Mouse (Mus musculus) thymus, adult 2 months (tissue): Measurements from ENCODE around the gene Trp53rka. TPM values are rescaled to one million over a fixed set of nuclear protein-coding genes. Genes with fewer than 3 reads are reported as not detected.

Experiments used
- DNase-seq: peaks from one replicate; pipeline ENCODE4 v3.0.0; 2021
- H3K27ac ChIP-seq: fragments of 200-500 bp; 2 replicates; pipeline ENCODE4 v1.5.1; 2012; ENCODE audit warnings: low read length, control low read depth; ENCODE audit not compliant: control insufficient read depth, insufficient read depth
- H3K27me3 ChIP-seq: fragments of 200-500 bp; 2 replicates; pipeline ENCODE4 v1.6.1; 2012; ENCODE audit warnings: mild to moderate bottlenecking, low read length, moderate library complexity, mixed read lengths; ENCODE audit not compliant: control insufficient read depth, insufficient read depth
- H3K36me3 ChIP-seq: fragments of 200-500 bp; 2 replicates; pipeline ENCODE4 v1.6.1; 2012; ENCODE audit warnings: mild to moderate bottlenecking, low read length, moderate library complexity; ENCODE audit not compliant: control insufficient read depth, insufficient read depth
- H3K4me1 ChIP-seq: fragments of 200-500 bp; replicated peaks from 2 replicates; pipeline ENCODE4 v1.6.1; 2012; ENCODE audit warnings: low read length; ENCODE audit not compliant: control insufficient read depth, insufficient read depth
- H3K4me3 ChIP-seq: fragments of 200-500 bp; 2 replicates; pipeline ENCODE4 v1.5.1; 2012; ENCODE audit warnings: mild to moderate bottlenecking, low read length, control low read depth, moderate library complexity; ENCODE audit not compliant: control insufficient read depth, insufficient read depth
- CTCF ChIP-seq: fragments of 200-500 bp; IDR thresholded peaks from 2 replicates; pipeline ENCODE4 v1.5.1; 2012; ENCODE audit warnings: mild to moderate bottlenecking, control low read depth, low read length, moderate library complexity, borderline replicate concordance; ENCODE audit not compliant: control insufficient read depth, poor library complexity, insufficient read depth; ENCODE audit errors: extremely low read depth
- POLR2A ChIP-seq: fragments of 200-500 bp; IDR thresholded peaks from 2 replicates; pipeline ENCODE4 v1.6.1; 2012; ENCODE audit warnings: mild to moderate bottlenecking, low read length, control low read depth, moderate library complexity; ENCODE audit not compliant: control insufficient read depth, poor library complexity, insufficient read depth; ENCODE audit errors: extremely low read depth
- WGBS: fragments of 180-500 bp; shearing (Covaris S2); methylation state at CpG from one replicate; pipeline ENCODE4 v1.1.7; 2018; 5-methylcytosine and 5-hydroxymethylcytosine counted together
- polyA plus RNA-seq: library from polyadenylated mRNA; depleted of rRNA; stranded (reverse); fragments of >200 nt; gene quantifications from 2 replicates; pipeline ENCODE4 v1.2.3, GENCODE M21; 2012

Gene Trp53rka
- polyA plus RNA-seq, 1 experiment: 32.2 TPM

DNA sequence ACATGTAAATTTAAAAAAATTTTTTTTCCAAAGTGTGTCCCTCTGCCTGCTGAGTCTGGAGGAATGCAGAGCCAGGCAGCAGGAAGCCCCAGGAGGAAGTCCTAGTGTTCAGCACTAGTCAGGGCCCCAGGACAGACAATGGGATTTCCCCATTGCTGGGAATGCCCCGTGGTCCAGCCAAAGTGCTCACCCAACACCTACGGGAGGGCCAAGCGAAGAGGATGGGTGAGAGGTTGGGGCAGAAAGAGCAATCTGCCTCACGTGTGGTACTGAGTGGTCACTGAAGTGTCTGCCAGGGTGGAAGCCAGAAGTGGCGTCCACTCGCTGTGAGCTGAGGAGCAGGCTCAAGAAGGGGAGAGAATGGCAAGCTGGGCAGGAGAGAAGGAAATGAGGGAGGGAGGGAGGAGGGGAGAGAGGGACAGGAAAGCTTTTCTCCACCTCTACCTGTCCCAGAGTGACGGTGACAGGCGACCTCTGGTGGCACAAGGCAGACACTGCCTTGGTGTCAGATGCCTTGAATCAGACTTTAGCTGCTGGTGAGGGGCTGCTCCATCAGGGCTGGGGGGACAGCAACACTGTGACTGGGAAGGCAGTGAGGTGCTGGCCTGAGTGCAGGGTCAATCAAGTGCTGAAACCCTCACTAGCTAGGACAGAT is 6.1 kb downstream of the Trp53rka start:
- H3K27ac ChIP-seq: no peak overlapping the region
- H3K4me1 ChIP-seq: no peaks in the 10 kb centered on the region
- no peak overlapping the region for H3K4me3 ChIP-seq
- no peaks in the 10 kb centered on the region; the same call in 1 of the 2 replicates for H3K36me3 ChIP-seq
- TF ChIP-seq POLR2A: no peak
- peak; percentile 91; the same call in 1 of the 2 replicates for TF ChIP-seq CTCF
- peak; percentile 68 for DNase-seq
- 17% methylated on average over 8 of the region's 8 CpGs for WGBS
- no peaks in the 10 kb centered on the region for H3K27me3 ChIP-seq

DNA sequence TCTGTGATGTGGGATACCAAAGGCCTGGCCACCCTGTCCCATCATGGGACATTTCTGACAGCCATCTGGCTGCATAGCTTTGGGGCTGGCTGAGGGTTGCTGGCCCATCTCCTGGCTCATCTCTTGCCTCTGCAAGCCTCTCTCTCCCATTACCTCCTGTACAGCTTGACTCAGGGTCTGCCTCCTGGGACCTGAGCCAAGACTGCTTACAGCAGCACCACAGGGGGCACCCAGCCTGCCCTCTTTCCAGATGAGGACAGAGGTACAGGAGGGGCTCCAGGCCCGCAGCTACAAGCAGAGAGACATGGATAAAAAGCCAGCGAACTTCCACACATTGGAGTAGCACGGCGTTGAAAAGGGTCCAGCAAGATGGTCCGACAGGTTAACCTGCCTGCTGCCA is 6.7 kb downstream of the Trp53rka start:
- WGBS: 87% methylated on average over 5 of the region's 5 CpGs
- Histone ChIP-seq H3K27ac (no peak overlapping the region), H3K4me1 (no peaks in the 10 kb centered on the region), H3K36me3 (no peaks in the 10 kb centered on the region; the same call in 1 of the 2 replicates), H3K4me3 (no peak overlapping the region), H3K27me3 (no peaks in the 10 kb centered on the region)
- TF ChIP-seq CTCF (no peak), POLR2A (no peak)
- no peak for DNase-seq

DNA sequence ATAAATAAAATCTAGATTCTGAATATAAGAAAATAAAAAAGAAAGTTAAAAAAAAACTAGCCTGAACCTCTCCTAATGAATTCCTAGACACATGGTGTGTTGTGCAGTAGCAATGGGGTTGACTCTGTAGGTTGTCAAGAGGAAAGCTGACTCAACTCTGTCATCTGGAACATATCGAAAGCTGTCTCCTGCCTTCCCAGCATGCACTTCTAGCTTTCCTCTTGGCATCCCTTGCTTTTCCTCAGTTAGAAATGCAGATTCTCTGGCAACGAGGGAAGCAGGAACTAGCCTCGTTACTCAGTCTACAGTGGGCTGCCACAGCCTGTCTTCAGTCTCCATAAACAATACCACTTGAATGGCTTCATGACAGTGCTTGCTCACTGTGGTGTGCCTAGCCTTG is 7.3 kb downstream of the Trp53rka start:
- DNase-seq: no peak
- Histone ChIP-seq H3K27ac (no peak overlapping the region), H3K4me1 (no peaks in the 10 kb centered on the region), H3K27me3 (no peaks in the 10 kb centered on the region), H3K4me3 (no peak overlapping the region), H3K36me3 (no peaks in the 10 kb centered on the region; the same call in 1 of the 2 replicates)
- 59% methylated on average over 3 of the region's 3 CpGs for WGBS
- TF ChIP-seq POLR2A (no peak), CTCF (no peak)

DNA sequence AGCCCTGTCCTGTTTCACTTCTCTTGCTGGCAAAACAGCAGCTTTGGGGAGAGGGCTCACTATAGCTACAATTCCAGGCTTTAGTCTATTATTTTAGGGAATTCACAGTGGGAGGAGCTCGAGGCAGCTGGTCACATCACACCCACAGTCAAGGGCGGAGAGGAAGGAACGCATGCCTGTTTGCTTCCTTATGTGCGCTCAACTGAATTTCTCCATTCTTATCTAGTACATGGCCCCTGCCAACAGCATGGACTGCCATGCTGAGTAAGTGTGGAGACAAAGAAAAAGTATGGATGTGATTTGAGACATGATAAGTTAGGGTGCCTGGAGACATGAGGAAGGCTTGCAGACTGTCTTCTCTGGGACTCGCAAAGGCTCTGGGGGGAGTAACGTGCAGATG is 9.0 kb downstream of the Trp53rka start:
- DNase-seq: no peak
- 69% methylated on average over 6 of the region's 6 CpGs for WGBS
- Histone ChIP-seq H3K27ac (no peak overlapping the region), H3K36me3 (no peaks in the 10 kb centered on the region), H3K4me1 (no peaks in the 10 kb centered on the region), H3K4me3 (no peak overlapping the region), H3K27me3 (no peaks in the 10 kb centered on the region)
- TF ChIP-seq POLR2A: no peak
- TF ChIP-seq CTCF: no peak

DNA sequence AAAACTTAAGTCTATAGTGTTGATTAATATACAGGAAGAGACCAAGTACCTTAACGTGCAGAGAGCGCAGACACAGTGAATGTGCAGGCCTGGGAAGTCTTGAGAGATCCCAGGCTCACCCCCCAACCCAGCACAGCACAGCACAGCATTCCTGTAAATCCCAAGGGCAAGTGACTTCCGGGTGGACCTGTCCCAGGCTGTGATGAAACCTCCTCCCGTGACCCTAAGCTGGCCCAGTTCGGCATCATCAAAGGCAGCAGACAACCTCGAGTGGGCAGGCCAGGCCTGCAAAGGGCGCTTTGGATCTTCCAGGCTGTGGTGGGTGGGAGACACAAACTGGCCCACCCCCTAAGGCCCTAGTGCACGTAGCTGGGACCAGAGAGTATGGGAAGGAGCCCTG is 11.1 kb downstream of the Trp53rka start:
- no peak for DNase-seq
- TF ChIP-seq POLR2A (no peak), CTCF (no peak)
- H3K4me3 ChIP-seq: no peak overlapping the region
- no peaks in the 10 kb centered on the region for H3K4me1 ChIP-seq
- H3K27me3 ChIP-seq: no peaks in the 10 kb centered on the region
- H3K36me3 ChIP-seq: no peaks in the 10 kb centered on the region
- H3K27ac ChIP-seq: no peak overlapping the region
- WGBS: 78% methylated on average over 8 of the region's 8 CpGs

DNA sequence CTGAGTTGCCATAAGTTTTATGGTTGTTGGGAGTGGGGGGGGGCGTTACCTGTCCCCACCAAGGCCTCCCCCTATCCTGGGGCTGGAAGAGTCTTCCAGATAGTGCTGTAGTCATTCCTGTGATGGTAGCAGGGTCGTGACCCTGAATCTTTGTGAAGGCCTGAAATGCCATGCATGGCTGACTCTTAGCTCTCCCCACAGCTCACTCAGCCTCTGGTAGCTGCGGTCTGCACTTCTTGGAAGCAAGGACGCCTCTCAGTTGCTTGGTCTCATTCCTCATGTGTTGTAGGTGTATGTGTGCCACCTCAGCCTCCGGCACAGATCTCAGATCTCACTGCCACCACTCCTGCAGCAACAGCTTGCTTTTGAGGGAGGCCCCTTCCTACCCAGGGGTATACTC is 17.3 kb downstream of the Trp53rka start:
- peaks cover 2% of the 10 kb centered on the region; the same call in 1 of the 2 replicates for H3K27me3 ChIP-seq
- H3K4me1 ChIP-seq: no peaks in the 10 kb centered on the region
- no peaks in the 10 kb centered on the region for H3K36me3 ChIP-seq
- WGBS: 74% methylated on average over 5 of the region's 5 CpGs
- no peak overlapping the region for H3K4me3 ChIP-seq
- no peak for DNase-seq
- no peak overlapping the region for H3K27ac ChIP-seq
- TF ChIP-seq POLR2A (no peak), CTCF (no peak)

DNA sequence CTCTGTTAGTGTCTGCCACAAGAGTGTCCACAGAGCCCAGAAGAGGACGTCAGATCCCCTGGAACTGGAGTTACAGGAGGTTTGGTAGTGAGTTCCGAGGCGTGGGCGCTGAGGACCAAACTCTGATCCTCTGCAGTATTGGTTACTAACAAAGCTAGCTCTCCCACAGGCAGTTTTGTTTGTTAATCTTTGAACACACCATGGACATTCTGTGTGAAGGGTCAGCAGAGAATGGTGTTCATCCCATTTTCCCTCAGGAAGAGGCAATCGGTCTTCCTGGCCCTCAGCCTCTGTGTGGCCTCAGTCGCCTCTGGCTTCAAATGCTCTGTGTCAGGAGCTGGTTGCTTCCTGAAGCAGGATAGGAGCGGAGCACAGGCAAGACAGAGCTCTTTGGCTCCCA is 17.7 kb downstream of the Trp53rka start:
- Histone ChIP-seq H3K27ac (no peak overlapping the region), H3K4me3 (no peak overlapping the region), H3K4me1 (no peaks in the 10 kb centered on the region), H3K27me3 (peaks cover 2% of the 10 kb centered on the region; the same call in 1 of the 2 replicates), H3K36me3 (no peaks in the 10 kb centered on the region)
- 87% methylated on average over 7 of the region's 7 CpGs for WGBS
- DNase-seq: no peak
- TF ChIP-seq CTCF (no peak), POLR2A (no peak)
